Mouse (Mus musculus): Measurements from ENCODE around the gene 5430419D17Rik. TPM values are rescaled to one million over a fixed set of nuclear protein-coding genes. Genes with fewer than 3 reads are reported as not detected.

Gene 5430419D17Rik
- polyA plus RNA-seq (2014; fragmentation: Nextera tagmentation; extraction: Ambion mirVana), result not detected in 2 replicates

DNA sequence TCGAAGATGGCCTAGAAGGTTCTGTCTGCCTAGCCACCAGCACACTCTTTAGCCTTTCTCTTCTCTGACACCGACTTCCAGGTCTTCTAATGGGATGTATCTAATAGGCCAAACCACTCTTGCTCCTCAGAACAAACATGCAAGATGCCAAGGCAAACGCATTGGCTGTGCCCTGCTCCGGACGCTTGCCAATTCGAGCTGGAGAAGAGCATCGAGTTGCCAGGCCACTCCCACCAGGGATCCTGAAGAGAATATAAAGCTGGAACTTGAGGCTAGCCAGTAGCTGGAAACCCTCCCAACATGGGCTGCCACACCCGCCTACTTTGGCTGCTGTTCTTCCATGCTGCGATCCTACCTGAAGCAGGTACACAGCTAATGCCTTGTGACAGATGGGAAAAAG lies at the start of gene 5430419D17Rik:
Gene 5430419D17Rik (plus strand): TSS at position 282 of the 400 bp plus-strand sequence.
- Histone ChIP-seq H3K36me3 (ENCODE audit: control insufficient read depth, insufficient read depth, low read length) (no peaks in the 10 kb centered on the region), H3K27ac (ENCODE audit: low read depth, low read length) (no peak within 1 kb of the TSS), H3K4me1 (ENCODE audit: control insufficient read depth, insufficient read depth, low read length) (no peaks in the 10 kb centered on the region), H3K4me2 (no peak within 1 kb of the TSS), H3K9me3 (ENCODE audit: control insufficient read depth, low read length) (no peaks in the 10 kb centered on the region), H3K4me3 (ENCODE audit: low read depth, low read length) (no peak within 1 kb of the TSS), H3K9ac (ENCODE audit: low read length) (no peak within 1 kb of the TSS), H3K27me3 (ENCODE audit: control insufficient read depth, insufficient read depth, low read length) (no peaks in the 10 kb centered on the region)
- DNase-seq (ENCODE audit: low spot score, missing footprints) (no peak), ATAC-seq (ENCODE audit: low FRiP score) (no peak)
- WGBS, result 89% methylated on average over 9 of the region's 9 CpGs

GRCm38 (mm10) chr7:131130021-131130420 lies 44.2 kb upstream of the 5430419D17Rik start:
- Histone ChIP-seq H3K4me3 (ENCODE audit: low read depth, low read length) (no peak overlapping the region), H3K9me3 (ENCODE audit: control insufficient read depth, low read length) (no peaks in the 10 kb centered on the region), H3K36me3 (ENCODE audit: control insufficient read depth, insufficient read depth, low read length) (no peaks in the 10 kb centered on the region), H3K9ac (ENCODE audit: low read length) (no peak overlapping the region), H3K4me1 (ENCODE audit: control insufficient read depth, insufficient read depth, low read length) (no peaks in the 10 kb centered on the region), H3K27ac (ENCODE audit: low read depth, low read length) (no peak overlapping the region), H3K27me3 (ENCODE audit: control insufficient read depth, insufficient read depth, low read length) (no peaks in the 10 kb centered on the region), H3K4me2 (no peak overlapping the region)
- ATAC-seq (ENCODE audit: low FRiP score) (no peak), DNase-seq (ENCODE audit: low spot score, missing footprints) (no peak)
- 80% methylated on average over 12 of the region's 12 CpGs for WGBS

GRCm38 (mm10) chr7:131133181-131133580 lies 41.0 kb upstream of the 5430419D17Rik start:
- Histone ChIP-seq H3K4me1 (ENCODE audit: control insufficient read depth, insufficient read depth, low read length) (no peaks in the 10 kb centered on the region), H3K4me3 (ENCODE audit: low read depth, low read length) (no peak overlapping the region), H3K9me3 (ENCODE audit: control insufficient read depth, low read length) (no peaks in the 10 kb centered on the region), H3K4me2 (no peak overlapping the region), H3K27ac (ENCODE audit: low read depth, low read length) (no peak overlapping the region), H3K36me3 (ENCODE audit: control insufficient read depth, insufficient read depth, low read length) (no peaks in the 10 kb centered on the region), H3K9ac (ENCODE audit: low read length) (no peak overlapping the region), H3K27me3 (ENCODE audit: control insufficient read depth, insufficient read depth, low read length) (no peaks in the 10 kb centered on the region)
- no peak for DNase-seq (ENCODE audit: low spot score, missing footprints)
- ATAC-seq (ENCODE audit: low FRiP score), result no peak
- 83% methylated on average over 3 of the region's 3 CpGs for WGBS

DNA sequence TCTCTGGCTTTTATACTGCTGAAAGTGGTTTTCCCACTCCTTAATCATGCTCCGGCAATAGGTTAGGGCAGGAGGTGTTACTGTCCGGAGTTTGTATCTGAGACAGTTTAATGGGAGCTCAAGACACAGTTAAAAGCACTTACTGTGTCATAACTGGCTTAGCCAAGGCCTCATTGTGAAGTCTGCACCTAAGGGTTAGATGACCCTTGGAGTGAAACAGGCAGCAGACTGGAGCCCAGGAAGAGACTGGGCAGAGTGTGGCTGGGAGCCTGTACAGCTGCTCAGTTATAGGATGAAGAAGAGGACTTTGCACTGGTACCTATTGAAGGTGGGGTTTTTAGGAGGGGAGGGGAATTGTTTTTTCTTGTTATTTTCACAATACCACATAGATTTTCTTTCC lies 28.0 kb upstream of the 5430419D17Rik start, which contains the start of gene 4933402N03Rik:
Gene 4933402N03Rik (minus strand): TSS at position 101 of the 400 bp plus-strand sequence.
- H3K4me1 ChIP-seq (ENCODE audit: control insufficient read depth, insufficient read depth, low read length), result no peaks in the 10 kb centered on the region
- no peak within 1 kb of the TSS for H3K4me3 ChIP-seq (ENCODE audit: low read depth, low read length)
- H3K27me3 ChIP-seq (ENCODE audit: control insufficient read depth, insufficient read depth, low read length), result no peaks in the 10 kb centered on the region
- H3K4me2 ChIP-seq, result no peak within 1 kb of the TSS
- ATAC-seq (ENCODE audit: low FRiP score), result no peak
- H3K9me3 ChIP-seq (ENCODE audit: control insufficient read depth, low read length), result no peaks in the 10 kb centered on the region
- no peak within 1 kb of the TSS for H3K27ac ChIP-seq (ENCODE audit: low read depth, low read length)
- DNase-seq (ENCODE audit: low spot score, missing footprints), result no peak
- 93% methylated on average over 2 of the region's 2 CpGs for WGBS
- H3K36me3 ChIP-seq (ENCODE audit: control insufficient read depth, insufficient read depth, low read length), result no peaks in the 10 kb centered on the region
- no peak within 1 kb of the TSS for H3K9ac ChIP-seq (ENCODE audit: low read length)

DNA sequence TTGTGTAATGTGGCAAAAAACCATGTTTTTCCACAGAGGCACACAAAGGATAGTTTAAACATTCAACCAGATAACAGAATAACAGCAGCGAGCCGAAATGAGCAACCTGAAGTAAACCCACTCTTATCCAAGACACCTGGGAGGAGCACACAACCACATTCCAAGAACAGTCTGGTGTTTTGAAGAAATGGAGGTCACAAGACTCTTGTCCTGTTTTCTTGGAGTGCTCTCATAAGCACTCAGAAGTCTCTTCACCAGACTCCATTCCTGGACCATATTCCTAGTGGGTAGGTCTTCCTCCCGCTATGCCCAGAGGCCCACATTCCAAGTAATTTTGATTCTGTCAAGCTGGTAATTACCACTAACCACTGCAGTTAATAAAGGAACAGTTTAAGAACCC lies 24.0 kb upstream of the 5430419D17Rik start:
- 79% methylated on average over 3 of the region's 3 CpGs for WGBS
- no peak overlapping the region for H3K9ac ChIP-seq (ENCODE audit: low read length)
- H3K4me1 ChIP-seq (ENCODE audit: control insufficient read depth, insufficient read depth, low read length), result no peaks in the 10 kb centered on the region
- no peaks in the 10 kb centered on the region for H3K9me3 ChIP-seq (ENCODE audit: control insufficient read depth, low read length)
- H3K4me2 ChIP-seq, result no peak overlapping the region
- no peak overlapping the region for H3K27ac ChIP-seq (ENCODE audit: low read depth, low read length)
- DNase-seq (ENCODE audit: low spot score, missing footprints), result no peak
- no peaks in the 10 kb centered on the region for H3K27me3 ChIP-seq (ENCODE audit: control insufficient read depth, insufficient read depth, low read length)
- no peaks in the 10 kb centered on the region for H3K36me3 ChIP-seq (ENCODE audit: control insufficient read depth, insufficient read depth, low read length)
- no peak overlapping the region for H3K4me3 ChIP-seq (ENCODE audit: low read depth, low read length)
- no peak for ATAC-seq (ENCODE audit: low FRiP score)

- ATAC-seq (ENCODE audit: low FRiP score), result no peak
- H3K4me3 ChIP-seq (ENCODE audit: low read depth, low read length), result no peak overlapping the region
- DNase-seq (ENCODE audit: low spot score, missing footprints), result no peak
- H3K27ac ChIP-seq (ENCODE audit: low read depth, low read length), result no peak overlapping the region
- no peaks in the 10 kb centered on the region for H3K27me3 ChIP-seq (ENCODE audit: control insufficient read depth, insufficient read depth, low read length)
- WGBS, result 88% methylated on average over 5 of the region's 5 CpGs
- no peak overlapping the region for H3K9ac ChIP-seq (ENCODE audit: low read length)
- H3K4me2 ChIP-seq, result no peak overlapping the region
- no peaks in the 10 kb centered on the region for H3K4me1 ChIP-seq (ENCODE audit: control insufficient read depth, insufficient read depth, low read length)
- H3K9me3 ChIP-seq (ENCODE audit: control insufficient read depth, low read length), result no peaks in the 10 kb centered on the region
- no peaks in the 10 kb centered on the region for H3K36me3 ChIP-seq (ENCODE audit: control insufficient read depth, insufficient read depth, low read length)
Measured at GRCm38 (mm10) chr7:131153044-131153443, 21.2 kb upstream of the 5430419D17Rik start.

GRCm38 (mm10) chr7:131162251-131162650 lies 12.0 kb upstream of the 5430419D17Rik start:
- no peaks in the 10 kb centered on the region for H3K27me3 ChIP-seq (ENCODE audit: control insufficient read depth, insufficient read depth, low read length)
- DNase-seq (ENCODE audit: low spot score, missing footprints) (no peak), ATAC-seq (ENCODE audit: low FRiP score) (no peak)
- H3K9ac ChIP-seq (ENCODE audit: low read length), result no peak overlapping the region
- H3K9me3 ChIP-seq (ENCODE audit: control insufficient read depth, low read length), result no peaks in the 10 kb centered on the region
- H3K36me3 ChIP-seq (ENCODE audit: control insufficient read depth, insufficient read depth, low read length), result no peaks in the 10 kb centered on the region
- no peak overlapping the region for H3K27ac ChIP-seq (ENCODE audit: low read depth, low read length)
- no peaks in the 10 kb centered on the region for H3K4me1 ChIP-seq (ENCODE audit: control insufficient read depth, insufficient read depth, low read length)
- 76% methylated on average over 7 of the region's 7 CpGs for WGBS
- no peak overlapping the region for H3K4me2 ChIP-seq
- H3K4me3 ChIP-seq (ENCODE audit: low read depth, low read length), result no peak overlapping the region

- Histone ChIP-seq H3K27me3 (ENCODE audit: control insufficient read depth, insufficient read depth, low read length) (no peaks in the 10 kb centered on the region), H3K9ac (ENCODE audit: low read length) (no peak overlapping the region), H3K36me3 (ENCODE audit: control insufficient read depth, insufficient read depth, low read length) (no peaks in the 10 kb centered on the region), H3K4me2 (no peak overlapping the region), H3K4me1 (ENCODE audit: control insufficient read depth, insufficient read depth, low read length) (no peaks in the 10 kb centered on the region), H3K27ac (ENCODE audit: low read depth, low read length) (no peak overlapping the region), H3K4me3 (ENCODE audit: low read depth, low read length) (no peak overlapping the region), H3K9me3 (ENCODE audit: control insufficient read depth, low read length) (no peaks in the 10 kb centered on the region)
- WGBS, result 68% methylated on average over 3 of the region's 3 CpGs
- ATAC-seq (ENCODE audit: low FRiP score) (no peak), DNase-seq (ENCODE audit: low spot score, missing footprints) (no peak)
Measured at GRCm38 (mm10) chr7:131167771-131168170, 6.4 kb upstream of the 5430419D17Rik start.

DNA sequence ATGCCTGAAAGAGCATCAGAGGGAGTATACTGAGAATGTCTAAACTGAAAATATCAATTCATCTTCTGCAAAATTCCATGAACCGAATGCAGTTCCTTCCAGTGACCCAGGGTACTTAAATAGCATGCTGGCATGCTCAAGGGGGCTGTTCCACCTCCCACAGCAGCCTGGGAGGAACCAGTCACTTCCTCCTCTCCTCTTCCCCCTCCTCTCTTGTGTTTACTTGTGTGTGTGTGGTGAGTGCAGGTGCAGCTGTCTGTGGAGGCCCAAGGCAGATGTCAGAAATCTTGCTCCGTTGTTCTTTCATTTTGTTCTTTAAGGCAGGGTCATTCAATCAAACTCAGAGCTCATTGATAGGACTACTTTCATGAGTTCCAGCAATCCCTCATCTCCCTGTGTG lies 5.1 kb upstream of the 5430419D17Rik start:
- 76% methylated on average over 2 of the region's 2 CpGs for WGBS
- no peak for ATAC-seq (ENCODE audit: low FRiP score)

GRCm38 (mm10) chr7:131182685-131183084 lies 8.5 kb downstream of the 5430419D17Rik start:
- H3K36me3 ChIP-seq (ENCODE audit: control insufficient read depth, insufficient read depth, low read length), result no peaks in the 10 kb centered on the region
- H3K4me1 ChIP-seq (ENCODE audit: control insufficient read depth, insufficient read depth, low read length), result no peaks in the 10 kb centered on the region
- DNase-seq (ENCODE audit: low spot score, missing footprints) (peak; percentile 84), ATAC-seq (ENCODE audit: low FRiP score) (no peak)
- no peak overlapping the region for H3K27ac ChIP-seq (ENCODE audit: low read depth, low read length)
- WGBS, result 37% methylated on average over 4 of the region's 4 CpGs
- H3K9ac ChIP-seq (ENCODE audit: low read length), result no peak overlapping the region
- H3K4me2 ChIP-seq, result no peak overlapping the region
- H3K9me3 ChIP-seq (ENCODE audit: control insufficient read depth, low read length), result no peaks in the 10 kb centered on the region
- no peak overlapping the region for H3K4me3 ChIP-seq (ENCODE audit: low read depth, low read length)
- H3K27me3 ChIP-seq (ENCODE audit: control insufficient read depth, insufficient read depth, low read length), result no peaks in the 10 kb centered on the region

More for the DNA sequence above, 5.1 kb upstream of the 5430419D17Rik start:
- Histone ChIP-seq H3K4me1 (ENCODE audit: control insufficient read depth, insufficient read depth, low read length) (no peaks in the 10 kb centered on the region), H3K27ac (ENCODE audit: low read depth, low read length) (no peak overlapping the region), H3K4me3 (ENCODE audit: low read depth, low read length) (no peak overlapping the region), H3K36me3 (ENCODE audit: control insufficient read depth, insufficient read depth, low read length) (no peaks in the 10 kb centered on the region), H3K4me2 (no peak overlapping the region), H3K9me3 (ENCODE audit: control insufficient read depth, low read length) (no peaks in the 10 kb centered on the region), H3K9ac (ENCODE audit: low read length) (no peak overlapping the region), H3K27me3 (ENCODE audit: control insufficient read depth, insufficient read depth, low read length) (no peaks in the 10 kb centered on the region)
- no peak for DNase-seq (ENCODE audit: low spot score, missing footprints)

All from midbrain, embryonic 11.5 days (tissue).